Mouse (Mus musculus): ENCODE measurements around the gene C1qbp. TPM values are rescaled to one million over a fixed set of nuclear protein-coding genes. Genes with fewer than 3 reads are reported as not detected.

The C1qbp gene
- 398 and 407 TPM in 2 replicates for polyA plus RNA-seq (2011; ENCODE audit: insufficient read depth, insufficient read length, low read depth, missing spikeins)

- H3K4me1 ChIP-seq (ENCODE audit: control insufficient read depth, insufficient read depth, low read length): no peaks in the 10 kb centered on the region
- 0 out of 2 replicates have a peak within 1 kb of the TSS, but pooled peaks have one; percentile 9 for H3K27ac ChIP-seq (ENCODE audit: insufficient read depth, low read length)
- H3K36me3 ChIP-seq (ENCODE audit: control insufficient read depth, insufficient read depth, low read length, poor library complexity, severe bottlenecking): peaks cover 64% of the 10 kb centered on the region
- no peaks in the 10 kb centered on the region for H3K27me3 ChIP-seq (ENCODE audit: control insufficient read depth, insufficient read depth, low read length, poor library complexity, severe bottlenecking)
- no peaks in the 10 kb centered on the region for H3K9me3 ChIP-seq (replicated peaks; ENCODE audit: control insufficient read depth, insufficient read depth, low read length, poor library complexity, severe bottlenecking)
- peak within 1 kb of the TSS; percentile 90 for H3K4me3 ChIP-seq (ENCODE audit: low read depth, low read length)
- peak; percentile 72; the same call in 1 of the 2 replicates for TF ChIP-seq EP300 (IDR thresholded peaks at IDR 0.05; ENCODE audit: insufficient read depth, low read depth, low read length)
- peak; percentile 90 for TF ChIP-seq CTCF (IDR thresholded peaks at IDR 0.05; ENCODE audit: low read depth, low read length)
- TF ChIP-seq POLR2A (IDR thresholded peaks at IDR 0.05; ENCODE audit: insufficient read depth, low read length): peak; percentile 38
- H3K9ac ChIP-seq (ENCODE audit: low read depth, poor library complexity, severe bottlenecking): peak within 1 kb of the TSS; percentile 83
Measured at GRCm38 (mm10) chr11:70982557-70983228, at the start of gene C1qbp. TSS of gene C1qbp (minus strand) at chr11:70983026.

- H3K4me3 ChIP-seq (ENCODE audit: low read depth, low read length): peak overlapping the region; percentile 78
- TF ChIP-seq CTCF (IDR thresholded peaks at IDR 0.05; ENCODE audit: low read depth, low read length): no peak
- no peak for TF ChIP-seq EP300 (IDR thresholded peaks at IDR 0.05; ENCODE audit: insufficient read depth, low read depth, low read length)
- TF ChIP-seq POLR2A (IDR thresholded peaks at IDR 0.05; ENCODE audit: insufficient read depth, low read length): no peak
- H3K27me3 ChIP-seq (ENCODE audit: control insufficient read depth, insufficient read depth, low read length, poor library complexity, severe bottlenecking): peaks cover 3% of the 10 kb centered on the region; the same call in 1 of the 2 replicates
- H3K9ac ChIP-seq (ENCODE audit: low read depth, poor library complexity, severe bottlenecking): peak overlapping the region; percentile 36; the same call in 1 of the 2 replicates
- H3K36me3 ChIP-seq (ENCODE audit: control insufficient read depth, insufficient read depth, low read length, poor library complexity, severe bottlenecking): peaks cover 14% of the 10 kb centered on the region
- no peak overlapping the region for H3K27ac ChIP-seq (ENCODE audit: insufficient read depth, low read length)
- no peaks in the 10 kb centered on the region for H3K4me1 ChIP-seq (ENCODE audit: control insufficient read depth, insufficient read depth, low read length)
- H3K9me3 ChIP-seq (replicated peaks; ENCODE audit: control insufficient read depth, insufficient read depth, low read length, poor library complexity, severe bottlenecking): no peaks in the 10 kb centered on the region
Measured at GRCm38 (mm10) chr11:71032070-71032469, 49.2 kb upstream of the C1qbp start.

DNA sequence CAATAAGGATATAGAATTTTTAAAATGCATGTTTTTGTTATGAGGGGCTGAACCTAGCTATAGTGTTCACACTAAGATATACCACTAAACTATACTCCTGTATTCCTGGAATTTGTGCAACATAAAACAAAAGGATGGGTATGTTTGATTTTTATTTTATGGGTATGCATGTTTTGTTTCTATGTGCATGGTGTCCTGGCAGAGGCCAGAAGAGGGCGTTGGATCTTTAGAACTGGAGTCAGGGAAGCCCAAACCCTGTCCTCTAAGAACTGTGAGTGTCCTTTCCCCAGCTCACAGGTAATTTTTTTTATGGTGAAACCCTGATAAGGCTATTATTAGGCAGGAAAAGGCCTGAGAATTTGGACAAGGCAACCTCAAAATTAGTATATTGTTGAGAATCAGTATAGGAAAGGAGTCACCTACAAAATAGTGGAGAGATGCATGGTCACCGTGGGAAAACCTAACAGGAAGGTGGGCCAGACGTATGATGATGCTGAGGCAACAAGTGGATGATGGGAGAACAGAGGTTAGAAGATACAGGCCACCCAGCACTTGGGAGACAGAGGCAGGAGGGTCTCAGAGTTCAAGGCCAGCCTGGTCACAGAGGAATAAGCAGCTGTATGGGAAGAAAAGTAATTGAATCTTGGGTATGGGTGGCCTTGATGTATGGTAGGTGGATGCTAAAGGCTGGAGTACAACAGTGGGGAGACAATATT lies 46.7 kb upstream of the C1qbp start:
- no peak overlapping the region for H3K27ac ChIP-seq (ENCODE audit: insufficient read depth, low read length)
- H3K36me3 ChIP-seq (ENCODE audit: control insufficient read depth, insufficient read depth, low read length, poor library complexity, severe bottlenecking): peaks cover 38% of the 10 kb centered on the region
- H3K27me3 ChIP-seq (ENCODE audit: control insufficient read depth, insufficient read depth, low read length, poor library complexity, severe bottlenecking): no peaks in the 10 kb centered on the region
- TF ChIP-seq POLR2A (IDR thresholded peaks at IDR 0.05; ENCODE audit: insufficient read depth, low read length) (no peak), CTCF (IDR thresholded peaks at IDR 0.05; ENCODE audit: low read depth, low read length) (no peak), EP300 (IDR thresholded peaks at IDR 0.05; ENCODE audit: insufficient read depth, low read depth, low read length) (no peak)
- H3K9ac ChIP-seq (ENCODE audit: low read depth, poor library complexity, severe bottlenecking): no peak overlapping the region
- no peak overlapping the region for H3K4me3 ChIP-seq (ENCODE audit: low read depth, low read length)
- H3K4me1 ChIP-seq (ENCODE audit: control insufficient read depth, insufficient read depth, low read length): no peaks in the 10 kb centered on the region
- no peaks in the 10 kb centered on the region for H3K9me3 ChIP-seq (replicated peaks; ENCODE audit: control insufficient read depth, insufficient read depth, low read length, poor library complexity, severe bottlenecking)

- TF ChIP-seq CTCF (IDR thresholded peaks at IDR 0.05; ENCODE audit: low read depth, low read length) (no peak), POLR2A (IDR thresholded peaks at IDR 0.05; ENCODE audit: insufficient read depth, low read length) (no peak), EP300 (IDR thresholded peaks at IDR 0.05; ENCODE audit: insufficient read depth, low read depth, low read length) (no peak)
- H3K4me3 ChIP-seq (ENCODE audit: low read depth, low read length): no peak overlapping the region
- no peaks in the 10 kb centered on the region for H3K4me1 ChIP-seq (ENCODE audit: control insufficient read depth, insufficient read depth, low read length)
- no peaks in the 10 kb centered on the region for H3K27me3 ChIP-seq (ENCODE audit: control insufficient read depth, insufficient read depth, low read length, poor library complexity, severe bottlenecking)
- H3K36me3 ChIP-seq (ENCODE audit: control insufficient read depth, insufficient read depth, low read length, poor library complexity, severe bottlenecking): peaks cover 49% of the 10 kb centered on the region
- no peaks in the 10 kb centered on the region for H3K9me3 ChIP-seq (replicated peaks; ENCODE audit: control insufficient read depth, insufficient read depth, low read length, poor library complexity, severe bottlenecking)
- no peak overlapping the region for H3K27ac ChIP-seq (ENCODE audit: insufficient read depth, low read length)
- H3K9ac ChIP-seq (ENCODE audit: low read depth, poor library complexity, severe bottlenecking): no peak overlapping the region
Measured at GRCm38 (mm10) chr11:71028280-71028679, 45.5 kb upstream of the C1qbp start.

- H3K27me3 ChIP-seq (ENCODE audit: control insufficient read depth, insufficient read depth, low read length, poor library complexity, severe bottlenecking): no peaks in the 10 kb centered on the region
- H3K9me3 ChIP-seq (replicated peaks; ENCODE audit: control insufficient read depth, insufficient read depth, low read length, poor library complexity, severe bottlenecking): no peaks in the 10 kb centered on the region
- no peak for TF ChIP-seq CTCF (IDR thresholded peaks at IDR 0.05; ENCODE audit: low read depth, low read length)
- peak; percentile 78 for TF ChIP-seq POLR2A (IDR thresholded peaks at IDR 0.05; ENCODE audit: insufficient read depth, low read length)
- H3K36me3 ChIP-seq (ENCODE audit: control insufficient read depth, insufficient read depth, low read length, poor library complexity, severe bottlenecking): peaks cover 31% of the 10 kb centered on the region
- no peaks in the 10 kb centered on the region for H3K4me1 ChIP-seq (ENCODE audit: control insufficient read depth, insufficient read depth, low read length)
- H3K4me3 ChIP-seq (ENCODE audit: low read depth, low read length): peak within 1 kb of the TSS; percentile 95
- H3K9ac ChIP-seq (ENCODE audit: low read depth, poor library complexity, severe bottlenecking): peak within 1 kb of the TSS; percentile 80
- H3K27ac ChIP-seq (ENCODE audit: insufficient read depth, low read length): peak within 1 kb of the TSS; percentile 73
Measured at GRCm38 (mm10) chr11:71019201-71020068, 36.6 kb upstream of the C1qbp start, which contains the start of the genes Mis12 and Derl2. TSS of gene Mis12 (plus strand) at chr11:71019611. TSS of gene Derl2 (minus strand) at chr11:71019841.
